Mouse (Mus musculus) lung, postnatal 0 days (tissue): ENCODE measurements around the gene Boc. TPM values are rescaled to one million over a fixed set of nuclear protein-coding genes. Genes with fewer than 3 reads are reported as not detected.

Experiments used
- ATAC-seq: fragments of 200-750 bp; cut with Nextera tagmentation; 2 replicates; pipeline ENCODE4 v1.8.0; 2017; ENCODE audit warnings: moderate library complexity
- DNase-seq: peaks from one replicate; pipeline ENCODE4 v3.0.0-alpha.2; 2016; ENCODE audit warnings: low spot score
- H3K27ac ChIP-seq: fragments of 300-500 bp; sonication (generic); 2 replicates; pipeline ENCODE4 v1.5.1; 2014; ENCODE audit warnings: antibody characterized with exemption, mild to moderate bottlenecking, low read length, mixed read lengths
- H3K27me3 ChIP-seq: fragments of 300-500 bp; sonication (generic); replicated peaks from 2 replicates; pipeline ENCODE4 v1.6.1; 2014; ENCODE audit warnings: low read length, mixed read lengths; ENCODE audit not compliant: insufficient read depth
- H3K36me3 ChIP-seq: fragments of 300-500 bp; sonication (generic); 2 replicates; pipeline ENCODE4 v1.6.1; 2014; ENCODE audit warnings: low read length, mixed read lengths; ENCODE audit not compliant: insufficient read depth
- H3K4me1 ChIP-seq: fragments of 300-500 bp; sonication (generic); 2 replicates; pipeline ENCODE4 v1.6.1; 2014; ENCODE audit warnings: antibody characterized with exemption, low read depth, low read length, mixed read lengths; ENCODE audit not compliant: insufficient read depth
- H3K4me2 ChIP-seq: fragments of 300-500 bp; sonication (generic); replicated peaks from 2 replicates; pipeline ENCODE4 v1.6.1; 2014; ENCODE audit warnings: low read depth, mild to moderate bottlenecking, low read length, moderate library complexity, mixed read lengths
- H3K4me3 ChIP-seq: fragments of 300-500 bp; sonication (generic); 2 replicates; pipeline ENCODE4 v1.5.1; 2014; ENCODE audit warnings: low read depth, low read length
- H3K9ac ChIP-seq: fragments of 300-500 bp; sonication (generic); replicated peaks from 2 replicates; pipeline ENCODE4 v1.6.1; 2014; ENCODE audit warnings: low read depth, mild to moderate bottlenecking
- H3K9me3 ChIP-seq: fragments of 300-500 bp; sonication (generic); 2 replicates; pipeline ENCODE4 v1.6.1; 2016; ENCODE audit warnings: low read length, mixed read lengths
- CTCF ChIP-seq: IDR thresholded peaks from 2 replicates; pipeline ENCODE4 v1.5.1; 2016; ENCODE audit warnings: antibody characterized with exemption, mild to moderate bottlenecking
- EP300 ChIP-seq: IDR thresholded peaks from 2 replicates; pipeline ENCODE4 v1.6.1; 2016; ENCODE audit warnings: antibody characterized with exemption, mild to moderate bottlenecking, control low read depth
- WGBS: fragments of 180-500 bp; shearing (Covaris S2); extraction: QIAGEN DNeasy Blood & Tissue Kit; methylation state at CpG from one replicate; pipeline ENCODE4 v1.1.7; 2014; 5-methylcytosine and 5-hydroxymethylcytosine counted together
- polyA plus RNA-seq: library from polyadenylated mRNA; unstranded; fragments of >200 nt; fragmentation: Nextera tagmentation; extraction: Ambion mirVana; gene quantifications from 2 replicates; pipeline ENCODE4 v1.2.1, GENCODE M21; 2015

The Boc gene
- polyA plus RNA-seq, 1 experiment from 2014 or later, result 14.1 TPM

DNA sequence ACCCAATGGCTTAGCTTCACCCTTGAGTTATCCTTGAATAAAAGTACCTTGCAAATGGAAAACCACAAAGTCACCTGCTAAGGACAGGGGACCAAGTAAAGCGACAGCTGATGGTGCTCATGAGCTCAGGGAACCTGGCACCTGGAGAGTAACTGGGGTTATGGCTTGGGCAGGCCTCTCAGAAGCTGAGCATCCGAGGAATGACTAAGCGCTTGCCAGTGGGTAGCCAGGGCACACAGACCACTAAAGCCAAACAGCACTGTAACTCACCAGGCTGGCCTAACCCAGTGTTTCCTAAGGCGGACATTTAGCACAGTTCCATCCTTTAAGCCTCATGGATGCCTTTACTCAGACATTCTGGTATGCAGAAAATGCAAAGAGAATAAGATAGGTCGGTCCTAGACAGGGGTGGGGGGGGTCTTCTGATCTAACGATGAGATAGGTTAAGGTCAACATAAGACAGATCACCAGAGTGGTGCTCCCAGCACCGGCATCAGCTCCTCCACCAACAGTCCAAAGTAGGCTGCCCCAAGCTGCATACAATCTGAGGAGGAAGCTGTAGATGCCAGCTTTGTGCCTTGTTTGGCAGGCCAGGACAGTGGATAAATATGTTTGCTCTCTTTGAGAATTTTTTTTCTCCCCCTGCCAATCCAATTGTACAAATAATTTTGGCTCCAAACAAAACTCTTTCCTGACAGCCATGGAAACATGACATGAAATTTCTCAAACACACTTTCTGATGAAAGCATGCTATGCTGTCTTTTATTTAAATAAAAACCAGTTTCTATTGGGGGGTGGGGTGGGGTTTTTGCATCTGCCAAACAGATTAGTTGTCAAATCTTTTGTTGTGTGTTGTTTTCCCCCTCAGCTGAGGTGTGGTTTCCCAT, 49.0 kb downstream of the Boc start:
- Histone ChIP-seq H3K4me3 (no peak overlapping the region), H3K9ac (no peak overlapping the region), H3K9me3 (no peaks in the 10 kb centered on the region), H3K27ac (peak overlapping the region; percentile 20; the same call in 1 of the 2 replicates), H3K27me3 (no peaks in the 10 kb centered on the region), H3K4me1 (no peaks in the 10 kb centered on the region), H3K36me3 (no peaks in the 10 kb centered on the region), H3K4me2 (no peak overlapping the region)
- peak; percentile 20; the same call in 1 of the 2 replicates for ATAC-seq
- TF ChIP-seq EP300 (peak; percentile 54), CTCF (no peak)
- DNase-seq, result peak; percentile 75
- WGBS, result 54% methylated on average over 7 of the region's 7 CpGs

DNA sequence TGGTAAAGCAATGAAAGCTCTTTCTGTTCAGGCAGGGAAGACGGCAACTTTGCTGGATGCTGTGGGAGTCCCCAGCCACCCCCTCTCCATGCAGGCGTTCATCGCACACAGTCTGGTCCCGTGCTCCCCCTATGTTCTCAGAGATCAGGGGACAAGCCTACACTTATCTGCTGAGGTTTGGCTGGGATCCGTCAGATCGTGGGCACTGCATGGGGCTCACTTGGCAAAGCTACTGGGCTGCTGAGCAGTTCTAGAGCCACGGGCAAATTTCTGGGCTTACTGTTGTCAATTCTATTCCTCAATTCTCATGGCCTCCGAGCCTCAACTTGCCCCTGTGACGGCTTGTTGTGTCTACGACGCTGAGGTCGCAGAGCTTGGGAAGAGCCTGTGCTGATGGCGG, 49.9 kb downstream of the Boc start:
- no peak overlapping the region for H3K27ac ChIP-seq
- no peak overlapping the region for H3K9ac ChIP-seq
- WGBS, result 80% methylated on average over 13 of the region's 13 CpGs
- no peak for TF ChIP-seq EP300
- H3K4me3 ChIP-seq, result no peak overlapping the region
- H3K27me3 ChIP-seq, result no peaks in the 10 kb centered on the region
- ATAC-seq (no peak), DNase-seq (no peak)
- H3K36me3 ChIP-seq, result 0 out of 2 replicates have a peak, but pooled peaks cover 2% of the 10 kb centered on the region
- H3K4me1 ChIP-seq, result no peaks in the 10 kb centered on the region
- no peaks in the 10 kb centered on the region for H3K9me3 ChIP-seq
- no peak overlapping the region for H3K4me2 ChIP-seq

DNA sequence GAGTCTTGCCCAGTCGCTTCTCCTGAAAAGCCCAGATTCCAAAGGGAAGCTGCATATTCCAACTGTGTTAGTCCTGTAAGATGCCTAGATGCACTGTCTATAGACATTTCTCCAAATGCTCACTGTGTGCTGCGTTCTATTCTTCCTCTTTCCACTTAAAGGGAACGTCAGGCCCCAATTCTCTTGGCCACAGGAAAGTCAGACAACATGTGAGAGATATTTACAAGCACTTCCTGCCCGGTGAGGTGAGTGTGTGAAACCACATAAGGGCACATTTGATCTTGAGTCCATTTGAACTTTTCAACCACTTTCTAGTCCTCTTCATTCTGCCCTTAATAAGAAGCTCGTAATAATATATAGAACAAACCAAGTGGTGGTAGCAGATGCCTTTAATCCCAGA, 50.7 kb downstream of the Boc start:
- no peak overlapping the region for H3K9ac ChIP-seq
- H3K4me3 ChIP-seq, result no peak overlapping the region
- no peaks in the 10 kb centered on the region for H3K4me1 ChIP-seq
- no peaks in the 10 kb centered on the region for H3K9me3 ChIP-seq
- H3K27me3 ChIP-seq, result no peaks in the 10 kb centered on the region
- WGBS, result 48% methylated on average over 5 of the region's 5 CpGs
- ATAC-seq, result no peak
- H3K36me3 ChIP-seq, result 0 out of 2 replicates have a peak, but pooled peaks cover 4% of the 10 kb centered on the region
- H3K27ac ChIP-seq, result no peak overlapping the region
- TF ChIP-seq EP300, result no peak
- TF ChIP-seq CTCF, result no peak
- DNase-seq, result no peak
- no peak overlapping the region for H3K4me2 ChIP-seq

DNA sequence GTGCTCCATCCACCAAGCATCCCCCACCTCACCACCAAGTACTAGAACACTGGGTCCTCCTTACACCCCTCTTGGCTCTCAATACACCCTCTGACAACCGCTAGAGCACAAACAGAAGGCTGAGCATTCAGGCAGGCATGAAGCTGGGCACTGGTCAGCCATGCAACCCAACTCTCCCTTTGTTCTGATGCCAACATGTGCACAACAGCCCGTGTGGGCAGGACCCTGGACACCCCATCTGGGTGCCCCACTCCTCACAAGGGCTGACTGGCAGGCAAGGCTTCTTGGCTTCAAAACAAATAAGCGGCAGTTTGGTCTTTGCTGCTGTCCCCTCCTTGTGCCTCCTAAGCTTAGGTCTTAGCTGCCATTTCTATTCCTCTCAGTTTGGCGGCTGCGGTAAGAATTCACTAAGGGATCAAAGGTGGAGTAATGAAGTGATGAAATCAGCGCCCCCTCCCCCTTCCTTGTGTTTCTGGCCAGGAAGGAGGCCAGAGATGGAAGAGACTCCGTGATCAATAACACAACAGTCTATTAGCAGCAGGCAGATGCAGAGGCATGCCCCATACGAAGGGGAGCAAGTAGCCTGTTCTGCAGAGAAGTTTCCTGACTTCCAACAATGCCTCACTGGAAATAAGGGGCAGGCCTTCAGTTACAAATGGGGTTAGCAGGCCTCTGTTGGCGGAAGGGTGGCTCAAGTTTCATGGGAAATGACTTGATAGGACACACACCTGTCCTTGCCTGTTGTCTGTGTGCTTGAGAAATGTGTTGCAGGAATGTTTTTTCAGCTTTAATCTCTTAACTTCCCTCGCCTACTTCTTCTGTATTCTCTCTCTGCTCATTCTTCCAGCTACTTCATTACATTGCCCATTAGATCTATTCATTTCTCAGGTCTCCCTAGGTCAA, 51.4 kb downstream of the Boc start:
- H3K9ac ChIP-seq, result no peak overlapping the region
- H3K4me3 ChIP-seq, result no peak overlapping the region
- WGBS, result 65% methylated on average over 10 of the region's 10 CpGs
- no peaks in the 10 kb centered on the region for H3K9me3 ChIP-seq
- no peaks in the 10 kb centered on the region for H3K27me3 ChIP-seq
- H3K27ac ChIP-seq, result peak overlapping the region; percentile 51
- DNase-seq (peak; percentile 52), ATAC-seq (peak; percentile 34)
- TF ChIP-seq EP300 (no peak), CTCF (no peak)
- H3K36me3 ChIP-seq, result 0 out of 2 replicates have a peak, but pooled peaks cover 4% of the 10 kb centered on the region
- H3K4me1 ChIP-seq, result no peaks in the 10 kb centered on the region
- no peak overlapping the region for H3K4me2 ChIP-seq

DNA sequence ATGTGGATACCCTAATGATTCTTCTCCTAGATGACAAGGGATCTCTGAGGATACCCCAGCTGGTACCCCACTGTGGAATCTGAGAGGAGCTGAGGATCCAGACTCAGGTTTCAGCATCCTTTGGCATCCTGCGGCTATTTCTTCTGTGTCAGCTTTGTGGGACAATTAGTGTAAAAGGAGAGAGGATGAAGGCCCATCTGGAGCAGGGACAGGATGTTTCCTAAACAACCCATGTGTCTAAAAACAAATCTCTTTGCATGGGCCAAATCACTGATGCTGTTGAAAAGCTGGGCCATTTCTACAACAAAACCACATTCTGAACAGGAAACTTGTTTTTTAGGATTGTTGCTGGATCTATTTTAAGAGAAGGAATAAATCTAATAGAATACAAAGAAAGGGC, 53.5 kb downstream of the Boc start:
- ATAC-seq (peak; percentile 18; the same call in 1 of the 2 replicates), DNase-seq (peak; percentile 58)
- Histone ChIP-seq H3K9ac (no peak overlapping the region), H3K4me1 (no peaks in the 10 kb centered on the region), H3K9me3 (no peaks in the 10 kb centered on the region), H3K4me3 (no peak overlapping the region), H3K27me3 (no peaks in the 10 kb centered on the region), H3K27ac (peak overlapping the region; percentile 29; the same call in 1 of the 2 replicates), H3K4me2 (no peak overlapping the region), H3K36me3 (peaks cover 12% of the 10 kb centered on the region; the same call in 1 of the 2 replicates)
- 74% methylated on average over 1 of the region's 1 CpGs for WGBS
- TF ChIP-seq EP300, result peak; percentile 32; the same call in 1 of the 2 replicates
- no peak for TF ChIP-seq CTCF
